Mouse (Mus musculus) liver, postnatal 0 days (tissue): ENCODE results near the gene Tsnaxip1.
A peak's percentile ranks its signal among the peaks of the same experiment; 100 is the strongest.

Experiments used
- CTCF ChIP-seq: sonication (generic); IDR thresholded peaks from 2 replicates; pipeline ENCODE4 v1.5.1; 2016; ENCODE audit warnings: antibody characterized with exemption, low read depth
- EP300 ChIP-seq: IDR thresholded peaks from 2 replicates; pipeline ENCODE4 v1.6.1; 2016; ENCODE audit warnings: antibody characterized with exemption, low read depth, mild to moderate bottlenecking

GRCm38 (mm10) chr8:105820925-105821324 is 6.6 kb upstream of the Tsnaxip1 start:
- TF ChIP-seq EP300 (peak; percentile 100), CTCF (peak; percentile 6; the same call in 1 of the 2 replicates)
